Mouse (Mus musculus) embryo, embryonic 11 days (tissue): ENCODE measurements around the gene Cdcp1.
A peak's percentile ranks its signal among the peaks of the same experiment; 100 is the strongest.

Source experiments
- DNase-seq: peaks from one replicate; pipeline ENCODE4 v3.0.0-alpha.2; 2015

Gene Cdcp1

DNA sequence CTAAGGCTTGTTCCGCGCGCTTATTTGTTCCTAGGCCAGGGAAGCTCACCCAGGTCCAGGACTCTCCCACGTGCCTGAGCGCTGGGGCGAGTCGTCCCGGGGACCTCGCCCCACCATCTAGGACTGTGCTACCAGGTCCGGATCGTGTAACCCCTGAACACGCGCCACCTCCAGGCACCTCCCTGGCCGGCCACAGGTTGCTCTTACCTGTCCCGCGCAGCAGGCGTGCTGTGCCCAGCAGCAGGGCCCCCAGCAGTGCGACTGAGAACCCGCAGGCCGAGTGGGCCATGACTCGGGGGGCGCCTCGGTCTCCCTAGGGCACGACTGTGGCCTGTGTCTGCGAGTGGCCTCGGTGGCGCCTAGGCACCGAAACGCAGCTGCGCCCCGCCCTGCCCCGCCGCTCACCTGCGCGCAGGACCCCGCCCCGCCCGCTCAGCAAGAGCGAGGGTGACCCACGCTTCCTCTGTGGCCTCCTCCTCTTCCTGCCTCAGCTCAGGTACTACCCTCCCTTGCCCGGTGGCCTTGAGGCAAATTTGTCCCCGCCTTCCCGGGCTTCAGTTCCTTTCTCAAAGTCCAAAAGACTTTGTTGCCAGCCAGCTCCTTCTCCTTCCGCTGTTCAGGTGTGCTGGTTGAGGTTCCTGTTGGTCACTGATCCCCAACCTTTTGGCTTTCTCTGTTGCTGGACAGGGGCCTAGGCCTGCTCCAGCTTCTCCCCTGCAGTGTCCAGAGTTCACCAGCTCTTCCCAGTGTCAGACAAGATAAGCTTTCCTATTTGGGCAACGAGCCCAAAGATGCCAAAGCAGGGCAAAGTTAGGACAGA lies at the start of gene Cdcp1:
TSS of gene Cdcp1 (minus strand) at position 418 of the 820 bp plus-strand sequence.
- peak; percentile 23 for DNase-seq

- DNase-seq, result peak; percentile 95
These were observed 44.8 kb upstream of the Cdcp1 start, which contains the start of gene Tmem158 for GRCm38 (mm10) chr9:123260611-123261021. Tmem158 (minus strand) TSS chr9:123260764.

- DNase-seq, result peak; percentile 74
These were observed 44.2 kb upstream of the Cdcp1 start for GRCm38 (mm10) chr9:123259896-123260610.

DNA sequence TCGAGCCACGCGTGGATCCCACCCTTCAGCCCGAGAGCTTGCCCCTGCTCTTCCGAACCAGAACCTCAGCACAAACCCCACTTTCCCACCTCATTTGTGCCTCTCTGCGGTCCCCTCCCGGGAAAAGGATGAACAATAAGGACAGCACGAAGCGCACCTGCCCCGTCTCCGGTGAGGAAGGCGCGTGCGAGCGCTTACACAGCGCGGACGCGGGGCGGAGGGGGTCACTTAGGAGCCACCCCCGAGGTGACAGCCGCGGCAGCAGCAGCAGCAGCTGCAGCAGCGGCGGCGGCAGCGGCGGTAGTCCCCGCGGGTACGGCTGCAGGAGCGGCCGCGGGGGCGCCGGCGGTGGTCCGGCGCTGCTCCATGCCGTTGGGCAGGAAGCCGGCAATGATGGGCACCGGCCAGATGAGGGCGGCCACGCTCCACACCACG lies 43.6 kb upstream of the Cdcp1 start:
- peak; percentile 92 for DNase-seq

- DNase-seq, result no peak
These were observed 43.0 kb upstream of the Cdcp1 start for GRCm38 (mm10) chr9:123258796-123259195.

DNA sequence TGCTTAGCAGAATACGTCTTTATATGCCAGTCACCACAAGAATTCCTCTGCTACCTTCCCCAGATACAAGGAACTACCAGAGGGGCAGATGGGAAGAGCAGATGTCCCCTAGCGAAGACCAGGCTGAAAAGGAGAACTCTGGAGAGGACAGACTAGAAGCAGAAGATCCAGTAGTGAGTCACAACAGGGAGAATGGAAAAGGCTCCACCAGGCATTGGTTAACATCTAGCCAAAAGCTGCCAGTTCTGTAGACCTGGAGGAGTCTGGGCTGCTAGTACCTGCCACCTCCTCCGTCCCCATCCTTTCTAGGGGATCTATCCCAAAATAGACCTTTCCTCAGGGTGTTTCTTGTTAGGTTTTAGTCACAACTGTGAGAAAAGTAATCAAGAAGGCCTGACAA lies 39.9 kb upstream of the Cdcp1 start:
- DNase-seq, result no peak

- DNase-seq, result no peak
These were observed 32.2 kb upstream of the Cdcp1 start for GRCm38 (mm10) chr9:123247992-123248391.

DNA sequence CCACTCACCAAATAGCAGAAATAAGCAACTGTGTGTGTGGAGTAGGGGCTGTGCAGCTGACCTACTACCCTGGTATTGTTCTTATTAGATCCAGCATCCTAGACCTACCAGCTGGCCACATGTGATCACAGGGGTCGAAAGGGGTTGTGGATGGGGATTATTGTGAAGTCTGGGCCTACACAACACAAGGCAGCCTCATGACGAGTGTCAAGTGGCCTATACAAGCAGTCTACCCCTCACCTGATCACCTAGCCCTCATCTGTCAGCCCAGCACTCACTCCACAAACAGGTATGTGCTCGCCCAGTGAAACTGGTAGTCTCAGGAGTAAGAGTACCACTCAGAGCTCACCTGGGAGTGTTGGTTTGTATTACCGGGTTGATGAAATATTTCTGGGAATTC lies 29.3 kb upstream of the Cdcp1 start:
- no peak for DNase-seq

- DNase-seq, result no peak
These were observed 28.1 kb upstream of the Cdcp1 start for GRCm38 (mm10) chr9:123243988-123244387.

DNA sequence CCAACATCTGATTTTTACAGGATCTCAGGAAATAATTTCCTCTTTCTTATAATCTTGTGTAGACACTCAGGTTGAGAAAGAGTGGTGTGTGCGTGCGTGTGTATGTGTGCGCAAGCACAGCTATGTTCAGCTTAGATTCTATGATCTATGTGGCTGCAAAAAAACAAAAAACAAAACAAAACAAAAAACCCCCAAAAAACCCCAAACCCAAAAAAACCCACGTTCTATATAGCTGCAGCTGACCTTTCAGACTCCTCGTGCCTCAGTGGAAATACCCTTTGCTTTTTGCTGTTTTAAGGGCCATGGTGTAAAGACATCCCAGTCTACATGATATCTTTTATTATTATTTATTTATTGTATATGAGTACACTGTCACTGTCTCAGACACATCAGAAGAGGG lies 25.4 kb upstream of the Cdcp1 start:
- DNase-seq, result no peak

- no peak for DNase-seq
These were observed 24.9 kb upstream of the Cdcp1 start for GRCm38 (mm10) chr9:123240751-123241150.

GRCm38 (mm10) chr9:123240271-123240670 lies 24.4 kb upstream of the Cdcp1 start:
- no peak for DNase-seq

GRCm38 (mm10) chr9:123239651-123240050 lies 23.8 kb upstream of the Cdcp1 start:
- DNase-seq, result no peak

DNA sequence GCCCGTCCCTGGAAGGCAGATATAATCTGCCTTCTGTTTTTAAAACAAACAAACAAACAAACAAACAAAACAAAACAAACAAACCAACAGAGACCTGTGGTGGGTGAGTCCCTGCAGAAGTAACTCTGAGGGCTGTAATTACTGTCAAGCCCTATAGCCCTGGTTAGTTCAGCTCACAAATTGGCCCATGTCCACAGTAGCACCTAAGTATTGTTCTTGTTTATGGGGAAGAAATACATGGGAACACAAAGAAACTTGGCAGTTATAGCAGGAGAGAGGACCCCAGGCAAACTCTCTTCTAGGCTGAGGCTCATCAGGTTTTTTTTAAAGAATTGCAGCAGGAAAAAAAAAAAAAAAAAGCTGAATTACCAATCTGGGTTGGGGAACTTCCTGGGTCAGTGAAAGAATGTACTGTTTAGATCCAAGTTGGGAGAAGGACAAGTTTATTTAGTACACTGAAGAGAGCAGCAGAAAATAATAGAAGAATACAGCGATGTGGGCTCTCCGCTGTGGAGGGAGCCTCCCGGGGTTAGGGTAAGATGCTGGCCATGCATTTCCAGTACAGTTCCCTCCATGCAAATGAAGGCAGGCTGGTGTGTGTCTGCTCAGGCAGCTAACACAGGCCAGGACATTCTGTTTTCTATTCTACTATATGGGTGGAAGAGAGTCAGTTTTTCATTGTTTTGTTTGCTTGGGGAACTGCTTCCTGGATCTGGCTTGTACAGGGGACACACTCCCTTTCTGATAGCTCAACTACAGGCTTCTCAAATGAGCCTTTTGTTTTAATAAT lies 22.6 kb upstream of the Cdcp1 start:
- DNase-seq, result no peak

DNA sequence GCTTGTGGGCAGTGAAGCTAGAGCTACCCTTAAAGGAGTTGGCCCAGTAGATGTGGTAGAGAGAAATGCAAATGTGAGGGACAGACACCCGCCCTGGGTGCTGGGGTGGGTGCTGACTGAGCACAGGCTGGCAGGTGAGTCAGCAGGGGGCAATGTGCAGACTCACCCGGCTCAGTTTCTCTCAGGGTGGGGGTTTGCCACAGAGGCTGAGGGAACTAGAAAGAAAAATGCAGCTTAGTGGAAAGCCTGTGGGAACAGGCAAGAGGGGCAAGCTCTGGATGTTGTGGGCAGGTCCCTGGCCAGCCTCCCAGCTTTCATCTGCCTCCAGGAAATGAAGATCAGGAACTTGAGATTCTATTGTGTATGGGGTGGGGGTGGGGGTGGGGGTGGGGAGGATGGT lies 21.9 kb upstream of the Cdcp1 start:
- DNase-seq, result no peak

DNA sequence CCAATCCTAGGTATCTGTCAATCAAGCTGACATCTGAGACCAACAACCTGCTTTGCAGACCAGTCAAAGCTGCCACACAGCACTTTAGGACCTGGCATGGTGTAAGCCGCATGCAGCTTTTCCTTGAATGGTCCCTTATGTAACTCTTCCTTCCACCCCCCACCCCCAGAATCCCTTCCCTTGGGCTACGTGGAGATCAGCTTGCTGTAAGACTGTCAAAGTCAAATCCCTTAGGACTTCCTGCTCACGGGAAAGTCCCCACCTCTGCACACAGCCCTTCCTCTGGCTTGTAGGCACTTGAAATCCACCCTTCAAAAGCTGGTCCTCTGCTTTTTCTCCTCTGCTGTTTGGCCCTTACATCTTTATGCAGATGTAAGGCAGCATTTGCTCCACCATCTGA lies 19.8 kb upstream of the Cdcp1 start:
- DNase-seq, result no peak

DNA sequence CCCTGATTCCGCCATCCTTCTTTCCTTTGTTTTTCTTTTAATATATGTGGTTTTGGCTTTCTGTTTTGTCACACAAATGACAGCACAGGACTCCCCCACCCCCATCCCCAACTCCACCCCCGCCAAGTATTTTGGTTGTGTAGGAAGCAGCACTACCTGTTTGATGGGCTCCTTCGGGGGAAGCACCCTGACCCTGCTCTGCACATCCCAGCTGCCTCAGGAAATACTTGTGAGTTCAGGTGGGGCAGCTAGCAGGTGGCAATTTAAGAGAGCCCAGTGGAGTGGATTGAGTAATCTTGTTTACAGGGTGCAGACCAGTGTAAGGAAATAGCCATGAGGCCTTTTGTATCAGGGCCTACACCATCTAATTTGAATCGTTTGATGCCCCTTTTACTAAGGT lies 14.0 kb upstream of the Cdcp1 start:
- no peak for DNase-seq

GRCm38 (mm10) chr9:123228671-123229070 lies 12.8 kb upstream of the Cdcp1 start:
- no peak for DNase-seq

DNA sequence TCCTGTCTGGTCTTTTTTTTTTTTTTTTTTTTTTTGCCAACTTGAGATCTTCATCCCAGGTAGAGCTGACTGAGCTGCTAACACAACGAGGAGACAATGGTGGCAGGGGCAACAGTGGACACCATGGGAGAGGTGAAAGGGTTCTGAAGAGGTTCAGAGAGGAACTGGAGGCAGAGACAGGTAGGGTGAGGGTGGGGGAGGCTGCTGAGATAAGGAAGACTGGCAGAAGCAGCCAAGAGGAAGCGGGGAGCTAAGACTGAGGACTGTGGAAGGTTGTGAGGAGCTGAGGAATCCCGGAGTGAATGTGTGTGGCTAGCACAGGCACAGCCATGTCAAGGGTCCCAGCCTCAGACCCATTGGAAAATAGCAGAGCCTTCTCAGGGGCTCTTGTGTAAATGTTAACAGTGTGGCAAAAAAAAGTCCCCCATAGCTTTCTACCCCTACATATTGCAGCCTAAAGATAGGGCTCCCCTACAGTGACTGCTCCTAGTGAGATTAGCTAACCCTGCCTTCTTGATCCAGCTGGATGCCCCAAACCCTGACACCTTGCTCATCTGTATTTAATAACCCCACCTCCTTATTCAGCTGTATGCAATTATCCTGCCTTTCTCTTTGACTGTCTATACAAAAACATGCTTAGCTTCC lies 11.4 kb upstream of the Cdcp1 start:
- no peak for DNase-seq

DNA sequence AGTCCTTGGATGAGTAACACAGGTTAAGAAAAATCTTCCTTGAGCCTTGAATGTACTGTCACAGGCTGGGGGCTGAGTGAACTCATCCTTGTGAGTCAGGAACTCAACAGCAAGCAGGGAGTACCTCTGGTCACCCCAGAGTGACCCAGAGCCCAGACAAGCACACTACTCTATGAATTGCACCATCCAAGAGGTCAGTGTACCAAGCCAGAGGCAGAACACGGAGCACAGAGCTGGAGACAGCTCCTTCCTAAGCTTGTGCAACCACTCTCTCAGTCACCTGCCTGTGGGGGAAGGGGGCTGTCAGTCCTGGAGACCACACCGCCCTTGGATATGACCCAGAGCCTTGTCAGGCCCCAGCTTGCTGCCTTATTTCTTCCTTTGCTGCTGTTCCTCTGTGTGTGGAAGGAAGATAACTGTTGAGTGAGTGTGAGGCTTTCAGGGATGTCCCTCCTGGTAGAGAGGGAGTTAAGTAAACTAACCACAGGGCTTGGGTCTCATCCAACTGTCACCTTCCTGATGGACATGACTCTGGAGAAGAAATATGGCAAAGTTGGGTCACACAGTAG lies 9.1 kb upstream of the Cdcp1 start:
- no peak for DNase-seq

DNA sequence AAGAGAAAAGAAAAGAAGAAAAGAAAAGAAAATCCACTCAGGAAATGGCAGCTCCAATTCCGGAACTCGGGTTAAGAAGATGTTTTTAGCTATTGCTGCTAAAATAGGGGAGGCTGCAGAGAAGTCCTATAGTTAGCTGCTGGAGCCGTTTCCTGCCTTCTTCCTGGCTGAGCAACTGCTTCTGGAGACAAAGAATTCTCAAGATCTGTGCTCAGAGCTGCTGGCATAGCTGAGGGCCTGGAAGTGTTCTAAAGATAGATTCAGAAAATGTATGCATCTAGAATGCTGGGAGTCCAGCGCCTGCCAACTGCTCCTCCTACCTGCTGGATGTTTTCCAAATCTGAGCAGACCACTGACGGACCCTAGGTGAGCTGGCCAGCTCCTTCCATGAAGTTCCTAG lies 4.0 kb upstream of the Cdcp1 start:
- no peak for DNase-seq

DNA sequence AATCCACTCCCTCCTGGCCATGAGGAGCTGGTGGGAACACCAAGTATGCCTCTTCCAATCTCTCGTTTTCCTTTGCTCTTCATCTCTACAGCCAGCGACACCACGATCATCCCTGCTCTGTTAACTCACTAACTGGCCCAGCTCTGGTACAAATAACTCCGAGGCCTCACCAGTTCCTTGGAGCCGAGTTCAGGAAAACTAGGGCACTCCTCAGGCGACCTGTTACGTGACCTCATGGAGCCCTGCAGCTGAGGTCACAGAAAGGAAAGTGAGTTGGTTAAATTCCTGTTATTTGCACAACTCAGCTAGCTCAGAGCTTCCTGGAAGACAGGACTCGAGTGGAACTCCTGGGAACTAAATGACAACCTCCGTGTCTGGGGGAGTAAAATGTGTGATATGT lies 2.5 kb downstream of the Cdcp1 start:
- no peak for DNase-seq

GRCm38 (mm10) chr9:123207895-123208294 lies 7.9 kb downstream of the Cdcp1 start:
- DNase-seq, result no peak
